Mouse (Mus musculus) heart, postnatal 4 days (tissue): ENCODE measurements around the gene Cacng7. TPM values are rescaled to one million over a fixed set of nuclear protein-coding genes. Genes with fewer than 3 reads are reported as not detected.
A peak's percentile ranks its signal among the peaks of the same experiment; 100 is the strongest.
"Not testable (repeated sequence)": the region's sequence is repeated elsewhere in the genome, so short reads cannot be mapped to it uniquely, and the experiment has no call there.

Source experiments
- DNase-seq: peaks from one replicate; pipeline ENCODE4 v3.0.0; 2021
- microRNA-seq, 2 experiments: library from miRNA; unstranded; fragments of <30 nt; microRNA quantifications; one replicate each; pipeline ENCODE4 v1.2.0; 2021 to 2022
- total RNA-seq, 2 experiments: library from RNA; stranded (reverse); gene quantifications; 2 replicates each; pipeline ENCODE4 v1.2.3; 2021

The Cacng7 gene
- total RNA-seq, 2 experiments from 2014 or later: 6.9 to 7.4 TPM

- DNase-seq: peak; percentile 75
Observed at GRCm38 (mm10) chr7:3389444-3390412, 57.0 kb downstream of the Cacng7 start.

- DNase-seq: no peak
Observed at GRCm38 (mm10) chr7:3390413-3391080, 57.8 kb downstream of the Cacng7 start, which contains the start of gene Cacng8. Gene Cacng8, plus strand, starts transcription at chr7:3390683.

- DNase-seq: no peak
Observed at GRCm38 (mm10) chr7:3391081-3391451, 58.3 kb downstream of the Cacng7 start.

GRCm38 (mm10) chr7:3391809-3392208, 59.1 kb downstream of the Cacng7 start:
- no peak for DNase-seq

- DNase-seq: no peak
Observed at GRCm38 (mm10) chr7:3397355-3397754, 64.6 kb downstream of the Cacng7 start.

GRCm38 (mm10) chr7:3397797-3398196, 65.0 kb downstream of the Cacng7 start:
- DNase-seq: no peak

GRCm38 (mm10) chr7:3398363-3398762, 65.6 kb downstream of the Cacng7 start:
- not testable (repeated sequence) for DNase-seq

- DNase-seq: no peak
Observed at GRCm38 (mm10) chr7:3399937-3400336, 67.2 kb downstream of the Cacng7 start.

- no peak for DNase-seq
Observed at GRCm38 (mm10) chr7:3409729-3410520, 77.2 kb downstream of the Cacng7 start.

GRCm38 (mm10) chr7:3411160-3411941, 78.6 kb downstream of the Cacng7 start:
- no peak for DNase-seq

- DNase-seq: peak; percentile 37
Observed at GRCm38 (mm10) chr7:3412036-3412435, 79.3 kb downstream of the Cacng7 start.

- DNase-seq: peak; percentile 39
Observed at GRCm38 (mm10) chr7:3414888-3415287, 82.1 kb downstream of the Cacng7 start.

- peak; percentile 36 for DNase-seq
Observed at GRCm38 (mm10) chr7:3415378-3415777, 82.6 kb downstream of the Cacng7 start.

Small RNA genes lying within 50 kb of the gene (microRNA-seq; reads per million reads assigned to microRNA genes)
- 0.41 to 3.1 reads per million in 2 experiments for gene Gm23450

Other genes starting within 250 kb of the Cacng7 start
- gene AU018091, start 163.8 kb upstream of the Cacng7 start, total RNA-seq: not detected
- gene Nlrp12, start 83.2 kb upstream of the Cacng7 start, total RNA-seq: under 1 TPM; 0.07 TPM
- gene Myadm, start 43.9 kb upstream of the Cacng7 start, total RNA-seq: 100 to 1,000 TPM; 299 to 315 TPM
- 1 to 10 TPM; 5.7 to 8.5 TPM for gene Prkcg, start 43.8 kb upstream of the Cacng7 start, total RNA-seq
- under 1 TPM in 1 of 2 experiments, not detected in 1; 0.18 TPM for gene Cacng8, start 57.7 kb downstream of the Cacng7 start, total RNA-seq
- gene Cacng6, start 91.2 kb downstream of the Cacng7 start, total RNA-seq: 1 to 10 TPM; 7.9 to 9.0 TPM
- gene Tarm1, start 169.7 kb downstream of the Cacng7 start, total RNA-seq: not detected